Mouse (Mus musculus): Measurements from ENCODE around the gene Lkaaear1.

DNA sequence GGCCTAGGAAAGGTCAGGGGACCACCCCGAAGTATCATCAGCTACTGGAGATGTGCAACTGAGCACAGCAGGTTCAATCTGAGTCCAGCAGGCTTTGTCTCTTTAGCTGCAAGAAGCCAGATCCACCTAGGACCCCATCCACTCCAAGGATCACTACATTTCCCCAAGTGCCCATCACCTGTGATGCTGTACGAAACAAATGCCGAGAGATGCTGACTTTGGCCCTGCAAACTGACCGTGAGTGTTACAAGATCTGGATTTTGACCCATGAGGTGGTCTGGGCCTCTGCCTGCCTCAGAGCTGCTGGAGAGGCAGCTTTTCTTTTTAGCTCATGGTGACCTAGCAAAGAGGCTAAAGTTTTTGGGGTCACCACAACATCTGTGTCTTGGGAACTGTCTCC, 12.6 kb downstream of the Lkaaear1 start:
- TF ChIP-seq POLR2A (IDR thresholded peaks at IDR 0.05; ENCODE audit: low read depth, low read length) (no peak), CTCF (conservative IDR thresholded peaks at IDR 0.05; ENCODE audit: insufficient read depth, insufficient read length, low read depth, low read length) (no peak)

Data from kidney, adult 2 months (tissue).